Mouse (Mus musculus) kidney, postnatal 10 days (tissue): Measurements from ENCODE around the gene Obscn.

ENCODE experiments used
- DNase-seq: peaks from one replicate; pipeline ENCODE4 v3.0.0; 2021; ENCODE audit warnings: mixed read lengths

Gene Obscn

DNA sequence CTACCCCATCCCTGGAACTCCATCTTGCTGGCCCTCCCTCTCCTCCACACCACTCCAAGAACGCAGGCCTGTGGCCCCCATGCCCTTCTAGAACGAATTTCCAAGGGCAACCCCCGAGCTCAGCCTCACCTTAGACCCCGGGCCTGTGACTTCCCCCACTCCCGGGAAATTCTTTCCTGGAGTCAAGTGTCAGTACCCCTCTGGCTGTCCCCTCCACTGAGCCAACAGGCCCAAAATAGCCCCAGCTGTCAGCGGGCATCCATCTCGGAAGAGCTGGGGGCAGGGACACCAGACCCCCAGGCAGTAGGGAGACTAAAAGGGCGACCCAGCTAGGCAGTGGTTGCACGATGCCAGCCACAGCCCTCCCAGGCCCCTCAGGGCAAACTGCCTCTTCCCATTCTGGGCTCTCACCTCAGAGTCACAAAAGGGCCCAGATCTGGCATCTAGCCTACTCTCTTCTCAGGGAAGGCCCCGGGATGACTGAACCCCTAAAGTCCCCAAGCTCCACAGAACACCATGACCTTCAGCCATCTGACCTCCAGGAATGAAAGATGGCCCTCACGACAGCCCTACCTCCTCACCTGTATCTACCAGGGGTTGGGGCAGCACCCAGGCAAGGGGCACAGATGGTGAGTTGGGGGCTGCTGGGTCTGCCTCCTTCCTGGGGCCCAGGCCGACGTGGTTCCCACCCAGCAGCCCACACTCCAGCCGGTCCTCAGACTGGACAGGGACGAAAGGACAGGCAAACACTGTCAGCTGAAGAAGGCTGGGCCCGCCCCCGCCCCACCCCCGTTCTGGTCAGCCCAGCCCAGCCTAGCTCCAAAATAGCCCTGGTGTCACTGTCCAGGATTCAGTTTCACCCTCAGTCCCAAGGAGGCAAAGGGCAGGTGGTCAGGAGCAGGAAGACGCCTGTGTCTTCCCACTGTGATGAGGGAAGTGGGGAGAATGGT lies 2.6 kb upstream of the Obscn start:
- DNase-seq: no peak

GRCm38 (mm10) chr11:59136994-59137706 lies 948 bp upstream of the Obscn start:
- DNase-seq: no peak

- no peak for DNase-seq
Observed at GRCm38 (mm10) chr11:59135051-59135820, 966 bp downstream of the Obscn start.

GRCm38 (mm10) chr11:59134373-59134997 lies 1.7 kb downstream of the Obscn start:
- DNase-seq: peak; percentile 24

DNA sequence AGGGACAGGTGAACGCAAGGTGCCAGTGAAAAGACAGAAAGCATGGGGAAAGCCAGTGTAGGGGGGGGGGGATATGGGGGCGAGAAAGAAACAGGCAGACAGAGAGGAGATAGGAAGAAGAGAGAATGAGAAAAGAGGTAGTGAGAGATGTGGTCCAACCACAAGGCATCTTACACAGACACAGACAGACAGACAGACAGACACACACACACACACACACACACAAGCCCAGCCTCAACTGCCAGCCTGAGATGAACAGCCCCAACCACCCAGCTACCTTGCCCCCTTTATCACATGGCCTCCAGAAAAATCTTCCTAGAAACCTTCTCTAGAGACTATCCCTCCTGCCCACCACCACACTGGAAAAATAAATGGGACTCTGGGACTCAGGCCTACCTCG lies 4.1 kb downstream of the Obscn start:
- DNase-seq: no peak

DNA sequence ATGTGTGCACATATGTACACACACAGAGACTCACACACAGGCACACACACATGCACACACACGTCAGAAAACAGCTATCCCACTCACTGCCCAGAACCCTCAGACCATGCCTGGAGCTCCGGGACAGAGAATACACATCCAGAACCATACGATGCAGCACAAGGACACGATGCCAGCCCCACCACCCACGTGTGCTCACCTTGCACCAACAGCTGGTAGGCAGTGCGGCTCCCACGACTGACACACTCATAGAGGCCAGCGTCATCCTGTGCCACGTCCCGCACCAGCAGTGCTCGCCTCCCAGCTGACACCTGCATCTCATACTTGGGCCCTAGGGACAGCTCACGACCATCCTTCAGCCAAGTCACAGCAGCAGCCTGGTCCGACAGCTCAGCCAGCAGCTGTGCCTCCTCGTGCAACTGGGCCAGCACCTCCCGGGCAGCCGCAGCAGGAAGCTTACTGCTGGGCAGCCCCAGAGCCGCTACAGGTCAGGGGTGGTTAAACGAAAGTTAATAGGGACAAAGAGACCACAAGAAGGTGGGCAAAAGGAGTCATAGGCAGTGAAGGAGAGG lies 4.8 kb downstream of the Obscn start:
- DNase-seq: no peak

DNA sequence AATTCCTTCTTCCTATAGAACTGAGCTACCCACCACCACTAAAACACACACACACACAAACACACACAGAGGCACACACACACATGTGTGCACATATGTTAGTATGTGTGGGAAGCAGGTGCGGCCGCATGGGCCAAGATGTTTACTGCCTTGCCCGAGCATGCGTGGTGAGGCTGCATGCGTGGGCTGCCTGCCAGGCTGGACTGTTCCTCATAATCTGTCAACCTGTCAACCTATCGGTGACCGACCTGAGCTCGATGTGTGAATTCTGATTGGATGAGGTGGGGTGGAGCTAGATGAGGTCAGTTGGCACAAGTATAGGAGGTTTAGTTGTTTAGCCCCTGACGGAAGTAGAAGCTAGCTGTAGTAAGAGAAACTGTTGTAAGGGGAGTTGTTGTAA lies 5.4 kb downstream of the Obscn start:
- DNase-seq: no peak

DNA sequence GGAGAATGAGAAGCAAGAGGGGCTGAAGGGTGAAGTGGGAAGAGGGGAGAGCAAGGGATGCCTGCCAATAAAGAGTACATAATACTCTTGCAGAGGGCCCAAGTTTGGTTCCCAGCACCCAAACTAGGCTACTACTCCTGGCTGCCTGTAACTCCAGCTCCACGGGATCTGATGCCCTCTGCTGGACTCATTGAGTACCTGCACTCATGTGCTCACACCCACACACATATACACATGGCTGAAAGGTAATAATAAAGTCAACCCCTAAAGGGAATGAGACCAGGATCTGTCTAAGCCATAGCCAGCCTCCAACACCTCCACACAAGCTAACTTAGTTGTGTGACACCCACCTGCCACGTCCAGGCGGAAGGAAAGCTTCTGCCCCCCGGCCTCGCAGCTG lies 30.3 kb downstream of the Obscn start:
- DNase-seq: no peak

- DNase-seq: no peak
Observed at GRCm38 (mm10) chr11:59102324-59102723, 33.9 kb downstream of the Obscn start.

- DNase-seq: peak; percentile 77
Observed at GRCm38 (mm10) chr11:59098339-59098738, 37.9 kb downstream of the Obscn start.

DNA sequence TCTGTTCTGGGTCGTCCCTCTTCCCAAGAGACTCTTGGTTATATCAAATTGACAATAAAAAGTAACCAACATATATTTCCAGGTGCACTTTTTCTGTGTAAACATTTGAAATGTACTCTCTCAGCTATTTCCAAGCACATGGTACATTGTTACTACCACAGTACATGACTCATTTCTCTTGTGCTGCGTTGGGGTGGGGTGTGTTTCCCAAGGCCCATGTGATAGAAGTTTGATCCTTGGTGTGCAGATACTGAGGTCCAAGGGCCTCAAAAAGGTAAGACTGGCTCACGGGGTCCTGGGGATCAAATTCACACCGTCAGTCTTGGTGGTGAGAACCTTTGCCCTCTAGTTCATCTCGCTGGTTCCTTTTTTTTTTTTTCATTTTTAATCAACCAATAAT lies 38.4 kb downstream of the Obscn start:
- no peak for DNase-seq

DNA sequence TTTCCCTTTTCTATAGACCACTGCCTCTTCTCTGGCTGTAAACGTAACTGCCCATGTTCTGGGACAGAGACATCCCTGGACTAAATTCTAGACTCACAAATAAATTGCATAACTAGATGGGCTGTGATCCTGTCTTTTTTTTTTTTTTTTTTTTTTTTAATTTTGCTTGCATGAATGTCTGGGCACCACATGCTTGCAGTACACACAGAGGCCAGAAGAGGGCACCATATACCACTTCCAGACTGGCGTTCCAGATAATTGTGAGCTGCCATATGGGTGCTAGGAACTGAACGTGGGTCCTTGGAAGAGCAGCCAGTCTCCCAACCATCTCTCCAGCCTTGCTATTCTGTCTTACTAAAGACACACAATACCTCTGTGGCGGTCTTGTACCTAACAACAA lies 42.0 kb downstream of the Obscn start:
- peak; percentile 24 for DNase-seq

DNA sequence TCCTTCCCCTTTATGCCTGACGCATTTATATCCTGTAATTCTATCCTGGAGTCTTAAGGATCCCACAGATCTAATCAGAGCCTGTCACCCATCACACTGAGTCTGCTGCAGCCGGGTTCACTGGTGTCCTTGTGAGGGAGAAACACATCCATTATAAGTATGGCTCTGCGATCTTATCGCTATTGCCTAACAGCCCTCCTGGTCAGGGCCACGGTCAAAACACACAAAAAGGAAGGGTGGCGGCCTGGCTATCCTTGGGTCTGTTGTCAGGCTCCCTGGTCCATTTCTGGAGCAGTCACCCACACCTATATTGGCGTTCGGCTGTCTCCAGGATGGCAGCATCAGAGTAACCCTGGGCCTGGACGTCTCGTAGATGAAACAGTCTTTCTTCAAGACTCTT lies 48.6 kb downstream of the Obscn start:
- DNase-seq: no peak

DNA sequence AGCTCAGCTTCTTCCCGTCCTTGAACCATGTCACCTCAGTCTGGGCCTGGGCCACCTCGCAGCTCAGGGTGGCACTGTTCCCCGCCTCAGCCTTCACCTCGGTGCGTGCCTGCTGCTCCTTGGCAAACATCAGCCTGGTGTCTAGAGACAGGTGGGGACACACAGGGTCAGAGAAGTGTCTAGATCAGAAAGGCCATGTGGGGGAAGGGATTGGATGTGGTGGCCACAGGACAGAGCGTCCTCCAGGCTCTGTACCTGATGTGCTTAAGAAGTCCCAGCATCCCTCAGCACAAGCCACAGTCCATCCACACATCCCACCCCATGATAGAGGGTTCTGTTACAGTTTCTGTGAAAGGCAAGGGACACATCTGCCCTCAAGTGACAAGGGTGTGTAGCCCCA lies 51.0 kb downstream of the Obscn start:
- DNase-seq: no peak

DNA sequence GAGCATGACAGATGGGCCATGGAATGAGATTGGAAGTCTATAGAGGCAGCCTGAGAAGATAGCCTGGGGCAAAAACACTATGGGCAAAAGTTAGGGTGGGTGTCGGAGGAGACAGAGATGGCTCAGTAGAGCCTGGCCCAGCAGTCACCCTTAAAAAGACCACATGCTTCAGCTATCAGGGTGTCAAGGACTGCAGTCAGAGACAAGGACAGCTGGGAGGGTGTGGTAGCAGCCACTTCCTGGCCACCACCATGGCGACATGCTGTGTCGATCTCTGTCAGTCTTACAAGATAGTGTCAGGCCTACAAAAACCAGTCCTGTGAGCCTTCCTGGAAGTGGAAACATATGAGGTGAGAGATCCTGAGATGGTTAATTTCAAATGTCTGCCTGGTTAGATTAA lies 53.1 kb downstream of the Obscn start:
- no peak for DNase-seq

DNA sequence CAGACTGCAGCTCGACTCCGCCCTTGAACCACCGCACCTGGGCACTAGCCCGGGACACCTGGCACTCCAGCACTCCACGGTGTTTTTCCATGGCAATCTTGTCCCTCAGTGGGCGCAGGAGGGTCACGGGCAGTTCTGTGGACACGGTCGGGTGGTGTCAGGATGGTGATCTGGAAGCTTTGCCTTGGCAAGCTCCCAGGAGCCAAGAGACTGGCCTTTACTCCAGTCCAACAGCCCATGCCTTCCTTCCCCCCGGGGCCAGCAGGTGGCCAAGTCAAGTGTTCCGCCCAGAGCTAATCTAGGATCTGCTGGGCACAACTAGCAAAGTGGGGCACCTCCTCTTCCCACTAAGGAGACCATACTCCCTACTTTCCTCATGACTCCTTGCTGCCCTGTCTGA lies 57.9 kb downstream of the Obscn start:
- peak; percentile 75 for DNase-seq

DNA sequence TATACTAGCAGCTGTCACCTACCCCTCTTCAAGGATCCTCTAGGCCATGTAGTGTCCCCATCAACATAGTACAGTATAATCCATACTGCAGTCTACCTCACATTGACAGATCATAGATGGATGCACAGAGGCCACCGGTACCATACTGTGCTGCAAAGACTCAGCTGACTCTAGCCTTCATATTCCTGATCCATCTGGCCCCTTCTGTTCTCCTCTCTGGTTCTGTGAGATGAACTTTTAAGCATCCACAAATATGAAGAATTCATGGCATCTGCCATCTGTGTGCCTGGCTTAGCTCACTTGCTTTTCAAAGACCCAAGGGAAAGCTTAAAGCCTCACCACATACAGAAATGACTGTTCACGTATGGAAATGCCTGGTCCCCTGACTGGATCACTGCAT lies 65.9 kb downstream of the Obscn start:
- no peak for DNase-seq

GRCm38 (mm10) chr11:59068922-59069321 lies 67.3 kb downstream of the Obscn start:
- no peak for DNase-seq

DNA sequence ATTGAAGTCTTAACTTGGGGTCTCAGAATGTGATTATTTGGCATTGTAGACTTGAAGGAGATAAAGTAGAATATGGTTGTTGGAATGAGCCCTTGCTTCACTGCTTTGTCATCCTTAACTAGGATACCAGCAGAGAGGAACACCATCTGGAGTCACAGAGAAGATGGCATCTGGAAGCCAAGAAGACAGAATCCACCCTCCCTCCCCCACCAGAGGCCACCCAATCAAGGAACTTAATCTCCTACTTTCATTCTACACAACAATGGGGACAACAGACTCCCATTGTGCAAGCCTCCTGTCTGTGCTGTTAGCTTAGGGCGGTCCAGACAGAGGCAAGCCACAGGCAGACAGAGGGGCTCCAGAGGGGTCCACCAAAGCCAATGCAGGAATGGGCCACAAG lies 67.8 kb downstream of the Obscn start:
- no peak for DNase-seq

GRCm38 (mm10) chr11:59067921-59068320 lies 68.3 kb downstream of the Obscn start:
- DNase-seq: no peak

GRCm38 (mm10) chr11:59058025-59058424 lies 78.2 kb downstream of the Obscn start:
- DNase-seq: no peak

- DNase-seq: no peak
Observed at GRCm38 (mm10) chr11:59051031-59051430, 85.2 kb downstream of the Obscn start.
